ENCODE assay signal across 12 mouse cellular contexts in genomic region chr5:118481794-118482049, GRCm38 (mm10).
"Had no signal": no experiment of that assay in that cellular context is flagged by ENCODE, and none has a peak within 500 bp of the region (broad histone marks: within the 10 kb centered on the region; RNA-seq: fewer than 3 reads in every experiment).

No protein-coding gene starts in this region.

- DNase-seq: kidney, adult 18-20 months; kidney, postnatal 14 days; lung, adult 2 months; lung, postnatal 36 days; right cerebral cortex, postnatal 14 days; thymus, adult 18-20 months had no signal

- H3K4me2 ChIP-seq: intestine, embryonic 15.5 days; kidney, embryonic 15.5 days; midbrain, embryonic 13.5 days had no signal

- ATAC-seq: intestine, embryonic 15.5 days; lung, postnatal 0 days; midbrain, embryonic 13.5 days had no signal

- H3K36me3 ChIP-seq: intestine, embryonic 15.5 days; kidney, embryonic 15.5 days; limb, embryonic 10.5 days; midbrain, embryonic 13.5 days had no signal

- H3K9ac ChIP-seq: intestine, embryonic 15.5 days; kidney, embryonic 15.5 days; midbrain, embryonic 13.5 days had no signal

- H3K27ac ChIP-seq: intestine, embryonic 15.5 days; kidney, embryonic 15.5 days; left cerebral cortex, adult 2 months; limb, embryonic 10.5 days; midbrain, embryonic 13.5 days had no signal

- H3K4me3 ChIP-seq: intestine, embryonic 15.5 days; kidney, embryonic 15.5 days; left cerebral cortex, adult 2 months; limb, embryonic 10.5 days; midbrain, embryonic 13.5 days had no signal

- H3K9me3 ChIP-seq: intestine, embryonic 15.5 days; kidney, embryonic 15.5 days; limb, embryonic 10.5 days; midbrain, embryonic 13.5 days had no signal

- H3K27me3 ChIP-seq: intestine, embryonic 15.5 days; kidney, embryonic 15.5 days; midbrain, embryonic 13.5 days had no signal
